Comparison of ENCODE assay signal across 15 mouse cellular contexts in genomic region chr10:37447333-37448204, GRCm38 (mm10).
DNase-seq lines count a peak whose midpoint lies in the region; ATAC-seq and TF ChIP-seq lines count a peak whose summit lies in the region.
"Had no signal": no experiment of that assay in that cellular context is flagged by ENCODE, and none has a peak within 500 bp of the region (broad histone marks: within the 10 kb centered on the region; RNA-seq: fewer than 3 reads in every experiment).

No protein-coding gene starts in this region.

- no peak overlapping the region for H3K4me2 ChIP-seq in lung, embryonic 14.5 days
- H3K4me2 ChIP-seq: embryonic facial prominence, embryonic 12.5 days; forebrain, embryonic 13.5 days; hindbrain, embryonic 13.5 days had no signal

- 72% methylated on average over 4 of the region's 4 CpGs for whole genome bisulfite sequencing in lung, embryonic 14.5 days
- WGBS in lung, adult 2 months: 69% methylated on average over 4 of the region's 4 CpGs

- H3K27me3 ChIP-seq in lung, embryonic 14.5 days (ENCODE audit: insufficient read depth, low read length): no peaks in the 10 kb centered on the region
- H3K27me3 ChIP-seq: embryonic facial prominence, embryonic 12.5 days; forebrain, embryonic 13.5 days; hindbrain, embryonic 13.5 days had no signal

- DNase-seq in adrenal gland, adult 8-10 months: peak; percentile 8
- no peak for DNase-seq in adrenal gland, postnatal 4 days (ENCODE audit: low spot score in 2 of 2)
- peak; percentile 42 for DNase-seq in lung, embryonic 14.5 days
- DNase-seq in lung, adult 2 months: no peak
- DNase-seq in heart, postnatal 4 days: peak; percentile 12
- peak; percentile 37 to 46 for DNase-seq in kidney, postnatal 36 days
- no peak for DNase-seq in testis, postnatal 10 days (ENCODE audit: low spot score)
- DNase-seq in retina, embryonic 14.5 days (ENCODE audit: low spot score): no peak
- DNase-seq: cerebellum, adult 9-10 months; lung, postnatal 14 days; thymus, adult 18-20 months had no signal

- peak overlapping the region; percentile 19 for H3K27ac ChIP-seq in lung, embryonic 14.5 days (ENCODE audit: low read depth)
- H3K27ac ChIP-seq: embryonic facial prominence, embryonic 12.5 days; forebrain, embryonic 13.5 days; hindbrain, embryonic 13.5 days had no signal

- TF ChIP-seq CTCF in lung, embryonic 14.5 days (IDR thresholded peaks at IDR 0.05; ENCODE audit: low read depth): no peak
- TF ChIP-seq CTCF in lung, adult 2 months (IDR thresholded peaks at IDR 0.05; ENCODE audit: insufficient read depth, low read length): no peak

- no peak overlapping the region for H3K4me3 ChIP-seq in lung, embryonic 14.5 days (ENCODE audit: low read depth, low read length)
- H3K4me3 ChIP-seq in lung, adult 2 months (replicated peaks; ENCODE audit: extremely low read depth, low read depth, low read length): no peak overlapping the region
- H3K4me3 ChIP-seq: embryonic facial prominence, embryonic 12.5 days; forebrain, embryonic 13.5 days; hindbrain, embryonic 13.5 days had no signal

- H3K9ac ChIP-seq in lung, embryonic 14.5 days: no peak overlapping the region
- H3K9ac ChIP-seq: embryonic facial prominence, embryonic 12.5 days; forebrain, embryonic 13.5 days; hindbrain, embryonic 13.5 days had no signal

- ATAC-seq in lung, embryonic 14.5 days (ENCODE audit: insufficient read depth): no peak
- ATAC-seq: forebrain, embryonic 13.5 days; intestine, postnatal 0 days had no signal

- H3K9me3 ChIP-seq in lung, embryonic 14.5 days (ENCODE audit: low read depth, low read length): no peaks in the 10 kb centered on the region
- H3K9me3 ChIP-seq: embryonic facial prominence, embryonic 12.5 days; forebrain, embryonic 13.5 days; hindbrain, embryonic 13.5 days had no signal

- no peaks in the 10 kb centered on the region for H3K36me3 ChIP-seq in lung, embryonic 14.5 days (ENCODE audit: insufficient read depth)
- H3K36me3 ChIP-seq: embryonic facial prominence, embryonic 12.5 days; hindbrain, embryonic 13.5 days had no signal

- no peak for TF ChIP-seq POLR2A in lung, adult 2 months (IDR thresholded peaks at IDR 0.05; ENCODE audit: borderline replicate concordance, extremely low read depth, low read depth, low read length)

- no peaks in the 10 kb centered on the region for H3K4me1 ChIP-seq in lung, embryonic 14.5 days (ENCODE audit: insufficient read depth)
- H3K4me1 ChIP-seq in lung, adult 2 months (ENCODE audit: control insufficient read depth, insufficient read depth, low read length): no peaks in the 10 kb centered on the region
- H3K4me1 ChIP-seq: embryonic facial prominence, embryonic 12.5 days; forebrain, embryonic 13.5 days; hindbrain, embryonic 13.5 days had no signal

Comparison
In these comparisons a context has a peak if more than half of its experiments do, and no peak if none do; other contexts are left out.
1. DNase-seq: peak in adrenal gland, adult 8-10 months (single experiment), lung, embryonic 14.5 days (single experiment), heart, postnatal 4 days (single experiment) and kidney, postnatal 36 days (2 of 2); none in adrenal gland, postnatal 4 days (0 of 2), lung, adult 2 months (single experiment), testis, postnatal 10 days (single experiment) and retina, embryonic 14.5 days (single experiment).